Mouse (Mus musculus): ENCODE data around the gene Mlip. TPM values are rescaled to one million over a fixed set of nuclear protein-coding genes. Genes with fewer than 3 reads are reported as not detected.
A peak's percentile ranks its signal among the peaks of the same experiment; 100 is the strongest.

Mlip gene
- total RNA-seq, 4 experiments from 2014 or later = 140 to 171 (median 168) TPM

DNA sequence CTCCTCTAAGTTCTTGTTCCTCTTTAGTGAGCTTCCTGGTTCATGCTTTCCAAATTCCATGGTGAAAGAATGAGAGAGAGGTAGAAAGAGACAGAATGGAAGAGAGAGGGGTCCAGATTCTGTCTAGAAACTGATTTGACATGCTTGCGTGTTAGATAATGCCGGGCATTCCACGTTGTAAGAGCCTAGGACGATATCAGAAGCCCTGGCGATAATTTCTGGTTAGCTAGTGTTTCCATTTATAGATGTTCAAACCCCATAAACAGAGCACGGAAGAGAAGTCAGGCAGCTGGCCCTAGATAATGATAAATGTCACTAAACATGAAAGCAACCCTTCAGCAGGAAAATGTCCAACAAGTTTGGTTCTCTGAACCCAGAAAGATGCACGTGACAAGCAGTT lies 5.1 kb downstream of the Mlip start:
- DNase-seq (ENCODE audit: low spot score) = peak; percentile 58

DNA sequence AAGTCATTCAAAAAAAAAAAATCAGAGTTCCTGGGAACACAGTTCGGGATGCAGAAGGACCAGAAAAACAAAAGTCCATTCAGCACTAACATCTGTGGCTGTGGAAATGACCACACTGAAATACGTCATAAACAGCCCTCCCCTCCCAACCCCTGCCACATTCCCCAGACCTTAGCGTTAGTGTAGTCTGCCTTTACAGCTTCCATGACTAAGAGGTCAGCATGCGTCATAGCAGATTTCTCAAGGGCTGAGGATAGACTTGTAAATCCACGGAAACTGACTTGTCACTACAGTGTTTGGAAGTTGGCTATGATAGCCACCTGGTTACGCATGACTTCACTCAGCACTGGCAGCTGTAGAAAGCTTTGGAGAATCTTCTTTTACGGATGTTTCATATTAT lies 8.5 kb downstream of the Mlip start:
- DNase-seq (ENCODE audit: low spot score) = no peak

DNA sequence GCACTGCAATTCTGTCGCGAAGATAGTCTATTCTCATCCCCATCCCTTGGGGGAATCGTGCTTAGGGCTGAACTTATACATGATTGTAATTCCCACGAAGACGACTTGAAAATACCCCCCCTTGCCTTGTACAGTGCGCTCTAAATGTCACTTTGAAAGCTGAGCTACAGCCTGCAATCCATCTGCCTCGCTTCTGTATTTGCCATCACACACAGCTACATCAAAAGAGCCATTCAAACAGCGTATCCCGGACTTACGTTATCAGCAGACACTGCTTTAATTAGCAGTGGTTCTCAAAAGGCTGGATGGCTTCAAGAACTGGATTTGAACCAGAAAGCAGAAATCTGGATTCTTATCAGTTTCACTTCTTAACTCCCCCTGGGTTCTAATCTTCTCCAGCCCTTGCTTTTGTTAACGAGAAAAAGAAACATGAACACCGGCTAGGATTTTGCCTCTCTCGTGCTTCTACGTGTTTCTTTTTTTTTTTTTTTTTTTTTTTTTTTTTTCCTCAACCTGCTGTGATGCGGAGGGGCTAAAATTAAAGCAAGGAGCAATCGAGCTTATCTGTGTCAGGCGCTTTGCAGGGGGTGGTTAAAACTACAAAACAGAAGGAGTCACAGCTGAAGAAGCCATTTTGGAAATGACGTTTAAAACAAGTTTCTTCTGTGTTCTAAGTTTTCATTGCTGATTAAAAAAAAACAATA lies 12.5 kb downstream of the Mlip start:
- DNase-seq (ENCODE audit: low spot score) = no peak

DNA sequence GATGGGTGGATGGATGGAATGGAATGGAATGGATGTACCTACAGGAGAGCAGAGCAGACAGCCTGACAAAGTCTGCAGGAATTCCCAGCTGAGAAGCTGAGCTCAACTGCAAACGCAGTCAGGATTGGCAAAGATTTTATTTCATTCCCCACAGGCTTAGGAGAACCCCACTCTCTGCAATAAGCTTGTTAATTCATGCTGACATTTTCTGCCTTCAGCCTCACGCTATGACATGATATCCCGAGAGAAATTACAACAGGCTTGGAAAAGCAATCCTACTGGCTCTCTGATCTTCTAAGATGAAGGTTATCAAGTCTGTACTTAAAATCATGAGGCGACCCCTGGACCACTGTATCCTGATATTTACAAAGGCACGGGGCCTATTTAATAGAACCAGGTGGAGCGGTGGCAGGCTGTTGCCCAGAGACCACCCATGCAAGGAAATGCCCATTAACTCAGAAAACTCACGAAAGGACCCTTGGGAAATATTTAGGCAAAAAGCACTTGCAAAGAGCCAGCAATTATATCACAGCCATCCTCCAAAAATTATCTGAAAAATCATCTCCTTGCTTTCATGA lies 13.1 kb downstream of the Mlip start:
- DNase-seq (ENCODE audit: low spot score) = no peak

- DNase-seq (ENCODE audit: low spot score) = no peak
These were observed 17.4 kb downstream of the Mlip start for GRCm38 (mm10) chr9:77335370-77335769.

DNA sequence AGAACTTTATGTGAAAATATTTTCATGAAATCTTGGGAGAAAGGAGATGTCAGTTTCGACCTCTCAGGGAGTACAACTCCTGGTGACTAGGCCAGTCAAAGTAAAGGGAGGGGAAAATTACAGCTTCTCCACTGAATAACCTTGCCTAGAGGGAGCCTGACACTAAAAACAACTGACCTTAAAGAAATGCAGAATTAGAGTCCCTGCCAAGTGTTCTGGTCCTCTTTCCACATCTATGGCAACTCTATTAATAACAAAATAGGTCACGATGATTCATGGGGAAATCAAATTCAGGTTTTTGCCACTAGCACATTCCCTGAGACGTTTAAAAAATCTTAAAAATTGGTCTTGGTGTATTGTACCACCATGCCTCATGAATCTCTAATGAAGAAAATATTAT lies 34.4 kb downstream of the Mlip start:
- peak; percentile 27 for DNase-seq (ENCODE audit: low spot score)

GRCm38 (mm10) chr9:77310548-77310947 lies 42.2 kb downstream of the Mlip start:
- DNase-seq (ENCODE audit: low spot score) = peak; percentile 28

DNA sequence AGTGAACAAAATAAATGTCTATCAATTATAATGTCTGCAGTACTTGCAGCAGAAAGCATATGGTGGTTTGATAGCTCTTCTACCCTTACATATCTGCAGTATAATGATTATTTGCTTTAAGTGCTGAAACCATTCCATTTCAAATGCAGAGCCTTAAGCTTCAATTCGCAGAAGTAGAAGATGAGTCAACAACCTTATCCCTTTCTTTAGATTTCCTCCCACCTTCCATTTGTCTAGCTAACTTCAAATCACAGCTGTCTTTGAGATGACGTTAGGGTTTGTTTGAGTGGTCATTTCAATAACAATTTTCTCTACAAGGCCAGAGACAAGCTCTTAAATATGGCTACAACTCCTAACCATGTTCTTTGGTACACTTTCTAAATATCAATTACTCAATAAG lies 47.4 kb downstream of the Mlip start:
- no peak for DNase-seq (ENCODE audit: low spot score)

DNA sequence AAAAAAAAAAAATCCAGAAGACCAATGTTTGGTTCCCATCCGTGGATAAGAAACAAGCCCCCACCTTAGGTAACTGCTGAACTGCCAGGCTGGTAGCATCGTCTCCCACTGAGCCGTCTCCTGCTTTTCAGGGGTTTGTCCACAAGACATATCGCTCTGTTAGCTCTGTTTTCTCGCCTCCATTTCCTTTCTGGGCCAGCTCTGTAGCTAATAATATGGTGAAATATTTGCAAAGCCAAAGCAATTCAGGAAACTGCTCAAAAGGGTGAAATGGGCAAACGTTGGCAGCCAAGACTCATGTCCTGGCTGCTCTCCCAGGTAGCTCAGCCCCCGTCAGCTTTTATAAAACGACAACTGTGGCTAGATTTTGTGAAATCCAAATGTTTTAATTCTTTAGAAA lies 50.4 kb downstream of the Mlip start:
- DNase-seq (ENCODE audit: low spot score) = no peak

GRCm38 (mm10) chr9:77287958-77288357 lies 64.8 kb downstream of the Mlip start:
- DNase-seq (ENCODE audit: low spot score) = no peak

GRCm38 (mm10) chr9:77279371-77279770 lies 73.4 kb downstream of the Mlip start:
- DNase-seq (ENCODE audit: low spot score) = no peak

DNA sequence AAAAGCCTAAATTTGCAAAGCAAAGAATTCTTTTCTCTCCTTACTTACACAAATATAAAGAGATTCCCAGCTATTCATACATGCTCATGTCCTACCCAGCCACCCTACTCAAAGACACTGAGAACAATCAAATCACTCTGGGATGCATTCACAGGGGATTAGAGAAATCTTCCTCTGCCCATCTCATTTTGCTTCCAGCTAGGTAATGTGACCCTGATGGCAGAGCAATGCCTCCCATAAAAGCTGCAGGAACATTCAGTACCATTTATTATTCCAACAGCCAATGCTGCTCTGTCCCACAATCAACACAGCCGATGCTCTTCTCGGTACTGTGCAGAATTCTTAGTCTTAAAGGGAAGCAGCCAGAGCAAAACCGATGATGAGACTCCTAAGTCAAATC lies 74.7 kb downstream of the Mlip start:
- no peak for DNase-seq (ENCODE audit: low spot score)

- no peak for DNase-seq (ENCODE audit: low spot score)
These were observed 75.5 kb downstream of the Mlip start for GRCm38 (mm10) chr9:77277270-77277669.

DNA sequence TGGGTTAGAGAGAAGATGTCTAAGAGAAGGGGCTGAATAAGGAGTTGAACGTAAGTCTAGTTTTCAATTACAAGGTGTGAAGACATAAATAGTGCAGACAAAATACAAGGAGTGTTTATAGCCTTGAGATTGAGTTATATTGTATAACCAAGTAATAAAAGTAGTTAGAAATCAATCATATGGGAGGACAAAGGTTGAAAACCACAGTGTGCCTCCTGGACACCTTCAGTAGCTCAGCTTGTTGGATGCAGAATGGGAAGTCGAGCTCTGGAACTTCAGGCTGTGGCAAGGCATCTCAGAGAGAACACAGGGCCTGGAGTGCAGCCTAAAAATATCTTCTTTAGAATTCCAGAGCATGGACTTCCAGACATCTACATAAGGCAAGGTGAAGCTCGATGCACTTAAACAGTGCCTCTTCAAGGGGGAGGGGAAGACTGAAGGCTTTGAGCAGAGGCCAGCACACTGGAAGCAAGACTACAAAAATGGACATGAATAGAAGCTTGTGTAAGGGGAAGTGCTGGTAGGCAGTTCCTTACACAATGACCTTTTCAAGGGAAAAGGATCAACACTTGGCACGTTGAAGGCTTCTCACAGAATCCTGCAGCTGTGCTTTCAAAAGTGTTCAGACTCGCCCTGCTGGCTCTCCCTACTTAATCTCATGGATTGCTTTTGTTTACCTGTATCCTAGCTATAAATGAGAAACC lies 76.2 kb downstream of the Mlip start:
- no peak for DNase-seq (ENCODE audit: low spot score)

GRCm38 (mm10) chr9:77272727-77273126 lies 80.0 kb downstream of the Mlip start:
- DNase-seq (ENCODE audit: low spot score) = no peak

DNA sequence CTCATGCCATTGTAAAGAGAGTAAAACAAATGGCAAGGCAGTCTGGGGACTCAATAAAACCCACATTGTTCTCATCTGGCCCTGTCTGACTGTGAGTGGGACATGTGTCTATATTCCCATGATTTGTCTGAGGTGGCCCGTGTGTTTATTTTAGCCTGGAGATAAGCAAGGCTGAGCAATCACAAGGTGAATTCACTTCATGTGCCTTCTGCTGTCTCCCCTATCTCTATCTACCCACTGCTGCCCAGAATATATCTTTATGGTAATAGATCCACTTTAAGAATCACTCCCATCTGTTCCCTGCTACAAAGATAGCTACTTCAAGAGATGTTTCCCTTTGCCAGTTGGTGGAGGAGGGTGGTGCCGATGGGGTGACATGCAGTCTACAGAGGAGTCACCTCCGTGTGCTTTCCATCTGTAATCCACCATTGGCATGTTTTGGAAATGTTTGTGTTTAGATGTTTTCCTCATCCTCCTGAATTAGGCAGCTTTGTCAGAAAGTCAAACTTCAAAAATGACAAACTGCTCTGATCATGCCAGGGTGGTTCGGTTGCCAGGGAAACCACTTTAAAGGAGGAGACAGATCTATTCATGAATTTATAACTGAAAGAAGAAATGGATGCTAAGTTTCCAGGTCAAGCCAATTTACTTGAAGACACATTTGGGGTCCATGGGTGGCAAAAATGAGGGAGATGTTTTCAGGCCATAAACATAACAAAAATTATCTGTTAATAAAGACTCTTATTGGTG lies 87.3 kb downstream of the Mlip start:
- no peak for DNase-seq (ENCODE audit: low spot score)

DNA sequence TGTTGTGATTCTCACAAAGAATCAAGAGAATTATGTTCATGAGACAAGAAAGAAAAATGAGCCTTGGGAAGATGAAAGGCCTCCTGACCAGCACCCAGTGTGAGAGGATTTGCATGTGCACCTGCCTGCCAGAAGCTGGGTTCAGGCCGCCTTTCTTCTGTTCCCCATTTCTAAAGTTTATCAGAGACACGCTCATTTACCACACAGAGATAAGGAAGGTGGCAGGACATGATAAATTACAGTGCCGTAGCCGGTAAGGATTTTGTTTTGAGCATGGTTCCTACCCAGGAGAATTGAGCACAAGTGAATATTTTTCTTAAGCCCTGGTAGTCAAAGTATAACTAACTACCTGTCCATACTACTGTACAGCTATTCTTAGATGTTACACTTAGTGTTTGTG lies 93.7 kb downstream of the Mlip start:
- DNase-seq (ENCODE audit: low spot score) = no peak

DNA sequence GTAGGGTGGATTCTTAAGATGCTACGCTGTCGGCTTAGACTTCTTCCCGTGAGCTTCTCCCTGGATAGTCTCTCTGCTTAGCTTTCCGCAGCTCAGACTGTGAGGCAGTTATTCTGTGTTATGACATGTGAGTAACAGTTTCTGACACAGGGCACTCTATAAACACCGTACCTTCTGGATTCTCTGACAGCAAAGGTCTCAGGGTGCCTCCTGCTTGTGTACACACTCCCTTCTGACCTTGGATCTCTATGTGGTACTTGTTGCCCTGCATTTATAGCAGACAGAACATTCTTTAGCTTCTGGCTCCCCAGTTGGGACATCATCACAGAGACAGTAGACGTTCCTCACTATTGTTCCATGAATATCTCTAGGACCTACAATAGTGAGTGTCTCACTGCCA lies 94.5 kb downstream of the Mlip start:
- no peak for DNase-seq (ENCODE audit: low spot score)

- DNase-seq (ENCODE audit: low spot score) = no peak
These were observed 98.3 kb downstream of the Mlip start for GRCm38 (mm10) chr9:77254514-77254913.

GRCm38 (mm10) chr9:77252761-77253160 lies 100.0 kb downstream of the Mlip start:
- no peak for DNase-seq (ENCODE audit: low spot score)

- peak; percentile 51 for DNase-seq (ENCODE audit: low spot score)
These were observed 100.6 kb downstream of the Mlip start for GRCm38 (mm10) chr9:77252134-77252533.

- no peak for DNase-seq (ENCODE audit: low spot score)
These were observed 101.2 kb downstream of the Mlip start for GRCm38 (mm10) chr9:77251511-77252112.
